Mouse (Mus musculus) embryonic fibroblast, embryonic 13.5 days (primary cell): ENCODE measurements around the gene Rps19. TPM values are rescaled to one million over a fixed set of nuclear protein-coding genes. Genes with fewer than 3 reads are reported as not detected.

Source experiments
- H3K27ac ChIP-seq: 2 replicates; pipeline ENCODE4 v1.5.1; 2012; ENCODE audit warnings: low read length, control low read depth, inconsistent platforms; ENCODE audit not compliant: insufficient read depth
- H3K4me1 ChIP-seq: 2 replicates; pipeline ENCODE4 v1.6.1; 2011; ENCODE audit warnings: low read length; ENCODE audit not compliant: control insufficient read depth, insufficient read depth
- H3K4me3 ChIP-seq: 2 replicates; pipeline ENCODE4 v1.5.1; 2011; ENCODE audit warnings: mild to moderate bottlenecking, control low read depth, low read length; ENCODE audit not compliant: insufficient read depth
- CTCF ChIP-seq: IDR thresholded peaks from 2 replicates; pipeline ENCODE4 v1.5.1; 2011; ENCODE audit warnings: mild to moderate bottlenecking, control low read depth, low read length, moderate library complexity, borderline replicate concordance; ENCODE audit not compliant: insufficient read depth
- POLR2A ChIP-seq: IDR thresholded peaks from 2 replicates; pipeline ENCODE4 v1.6.1; 2011; ENCODE audit warnings: low read depth, mild to moderate bottlenecking, control low read depth, low read length, moderate library complexity
- polyA plus RNA-seq: library from polyadenylated mRNA; stranded (reverse); fragments of >200 nt; gene quantifications from 2 replicates; pipeline ENCODE4 v1.2.4, GENCODE M21; 2011; ENCODE audit warnings: low read depth; ENCODE audit not compliant: missing spikeins, insufficient read length

Gene Rps19
- polyA plus RNA-seq, 1 experiment, result 1,560 TPM

DNA sequence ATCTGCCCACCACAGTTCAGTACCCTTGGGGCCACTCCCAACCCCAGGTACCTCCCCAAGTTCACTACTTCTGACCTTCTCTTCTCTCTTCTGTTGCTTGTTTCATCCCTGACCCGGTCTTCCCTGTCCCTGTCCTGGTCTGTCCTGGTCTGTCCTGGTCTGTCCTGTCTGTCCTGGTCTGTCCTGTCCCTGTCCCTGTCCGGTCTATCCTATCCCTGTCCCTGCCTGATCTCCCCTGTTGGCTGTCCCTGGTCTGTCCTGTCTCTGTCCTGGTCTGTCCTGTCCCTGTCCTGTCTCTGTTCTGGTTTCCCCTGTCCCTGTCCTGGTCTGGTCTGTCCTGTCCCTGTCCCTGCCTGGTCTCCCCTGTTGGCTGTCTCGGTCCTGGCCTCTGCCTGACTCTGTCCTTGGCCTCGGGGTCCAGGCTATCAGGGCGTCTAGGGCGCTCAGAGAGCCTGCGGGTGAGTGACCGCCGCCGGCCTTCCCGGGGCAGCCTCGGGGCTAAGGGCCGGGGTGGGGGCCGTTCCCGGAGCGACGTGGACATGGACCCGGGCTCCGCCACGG is 34.7 kb downstream of the Rps19 start:
- no peak for TF ChIP-seq POLR2A
- TF ChIP-seq CTCF, result no peak
- no peaks in the 10 kb centered on the region for H3K4me1 ChIP-seq

DNA sequence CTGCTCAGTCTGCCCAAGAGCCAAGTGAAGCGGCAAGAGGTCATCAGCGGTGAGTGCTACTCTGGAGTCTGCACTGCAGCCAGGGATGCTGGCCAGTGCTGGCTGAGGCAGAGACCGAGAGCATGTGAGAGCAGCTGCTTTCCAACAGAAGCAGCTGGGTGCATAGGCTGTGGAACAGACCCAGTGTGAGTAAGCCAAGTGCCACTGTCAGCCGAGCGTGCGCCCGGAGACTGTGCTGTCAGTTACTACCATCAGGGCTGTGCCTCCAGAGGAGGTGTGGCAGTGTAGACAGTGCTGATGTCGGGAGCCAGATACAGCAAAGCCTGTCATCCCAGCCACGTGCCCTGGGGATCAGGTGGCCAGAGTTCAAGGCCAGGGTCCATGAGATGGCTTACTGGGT is 35.6 kb downstream of the Rps19 start:
- no peak overlapping the region for H3K4me3 ChIP-seq
- no peak overlapping the region for H3K27ac ChIP-seq
- no peaks in the 10 kb centered on the region for H3K4me1 ChIP-seq
- TF ChIP-seq POLR2A (no peak), CTCF (no peak)

More for the DNA sequence above, 34.7 kb downstream of the Rps19 start:
- Histone ChIP-seq H3K4me3 (no peak overlapping the region), H3K27ac (no peak overlapping the region)

DNA sequence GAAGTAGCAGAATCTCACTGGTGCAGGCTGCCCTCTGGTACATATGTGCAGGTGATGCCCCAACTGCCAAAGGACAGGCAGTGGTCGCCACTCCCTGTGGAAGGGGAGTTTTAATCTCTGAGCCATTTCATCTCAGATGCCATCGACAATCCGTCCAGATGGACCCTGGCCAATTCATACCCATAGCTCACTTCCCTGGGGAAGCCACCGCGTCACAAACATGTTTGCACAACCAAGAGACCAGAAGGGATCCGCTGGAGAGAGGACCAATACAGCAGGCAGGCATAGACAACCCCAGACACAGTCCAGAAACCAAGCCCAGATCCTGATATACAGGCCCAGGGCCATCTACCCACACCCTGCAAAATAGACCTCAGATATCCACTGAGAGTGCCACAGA is 46.3 kb downstream of the Rps19 start:
- H3K27ac ChIP-seq, result no peak overlapping the region
- H3K4me1 ChIP-seq, result no peaks in the 10 kb centered on the region
- no peak overlapping the region for H3K4me3 ChIP-seq
- TF ChIP-seq POLR2A (no peak), CTCF (no peak)

DNA sequence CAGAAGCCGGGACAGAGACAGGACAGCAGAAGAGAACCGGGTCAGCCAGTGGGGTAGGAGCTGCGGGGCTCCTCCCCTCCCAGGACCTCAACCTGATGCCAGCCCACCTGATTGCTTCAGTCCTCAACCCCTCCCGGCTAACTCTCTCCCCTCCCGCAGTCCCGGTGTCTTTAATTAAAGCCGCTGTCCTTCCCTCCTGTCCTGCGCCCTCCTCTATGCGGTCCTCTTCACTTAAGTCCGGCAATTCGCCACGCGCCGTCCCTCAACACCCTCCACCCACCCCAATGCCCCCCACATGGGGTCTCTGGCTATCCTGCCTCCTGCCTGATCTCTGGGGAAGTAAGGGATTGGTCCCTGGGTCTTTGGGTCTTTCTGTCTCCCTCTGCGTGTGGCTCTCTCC is 47.5 kb downstream of the Rps19 start:
- Histone ChIP-seq H3K4me3 (no peak overlapping the region), H3K4me1 (no peaks in the 10 kb centered on the region), H3K27ac (no peak overlapping the region)
- TF ChIP-seq CTCF, result no peak
- TF ChIP-seq POLR2A, result no peak

Other genes with a start within 250 kb of the Rps19 start
- not detected in 2 replicates for gene Lypd3, start 247.8 kb upstream of the Rps19 start, polyA plus RNA-seq
- not detected in 2 replicates for gene Tex101, start 207.7 kb upstream of the Rps19 start, polyA plus RNA-seq
- gene BC049730, start 175.1 kb upstream of the Rps19 start, polyA plus RNA-seq, result not detected in 2 replicates
- not detected in 2 replicates for gene Gm4763, start 157.5 kb upstream of the Rps19 start, polyA plus RNA-seq
- not detected in 2 replicates for gene Cd177, start 124.1 kb upstream of the Rps19 start, polyA plus RNA-seq
- gene Ceacam10, start 107.2 kb upstream of the Rps19 start, polyA plus RNA-seq, result not detected in 2 replicates
- gene Gm9844, start 22.2 kb upstream of the Rps19 start, polyA plus RNA-seq, result 9.9 and 35.2 TPM in 2 replicates
- not detected in 2 replicates for gene Lypd4, start 14.4 kb upstream of the Rps19 start, polyA plus RNA-seq
- gene Dmrtc2, start 14.3 kb upstream of the Rps19 start, polyA plus RNA-seq, result not detected in 2 replicates
- not detected in 2 replicates for gene Cd79a, start 13.0 kb downstream of the Rps19 start, polyA plus RNA-seq
- 65.6 and 68.7 TPM in 2 replicates for gene Arhgef1, start 18.5 kb downstream of the Rps19 start, polyA plus RNA-seq
- not detected in 2 replicates for gene Gm4881, start 60.1 kb downstream of the Rps19 start, polyA plus RNA-seq
- gene Rabac1, start 88.4 kb downstream of the Rps19 start, polyA plus RNA-seq, result 105 and 117 TPM in 2 replicates
- gene Atp1a3, start 121.6 kb downstream of the Rps19 start, polyA plus RNA-seq, result 0.19 and 0.35 TPM in 2 replicates
- gene Grik5, start 188.0 kb downstream of the Rps19 start, polyA plus RNA-seq, result 31.6 and 45.3 TPM in 2 replicates
- 10.3 and 11.0 TPM in 2 replicates for gene Zfp574, start 188.2 kb downstream of the Rps19 start, polyA plus RNA-seq